Mouse (Mus musculus) inflammation-experienced regulatory T-cells, adult 6 months (primary cell): ENCODE data around the gene Map2k6. TPM values are rescaled to one million over a fixed set of nuclear protein-coding genes. Genes with fewer than 3 reads are reported as not detected.

Experiments
- ATAC-seq: one replicate; pipeline ENCODE4 v1.8.0; 2017
- polyA plus RNA-seq, 3 experiments: library from polyadenylated mRNA; unstranded; fragments of 100-300 nt; shearing (Covaris generic); gene quantifications; one replicate each; pipeline ENCODE4 v1.2.1; 2017

Gene Map2k6
- polyA plus RNA-seq, 3 experiments from 2014 or later = 6.1 to 8.3 (median 6.5) TPM

- ATAC-seq = no peak
Measured at GRCm38 (mm10) chr11:110453445-110454154, 54.7 kb downstream of the Map2k6 start.

GRCm38 (mm10) chr11:110457441-110457912, 58.6 kb downstream of the Map2k6 start:
- no peak for ATAC-seq

- ATAC-seq = no peak
Measured at GRCm38 (mm10) chr11:110460480-110460879, 61.6 kb downstream of the Map2k6 start.

GRCm38 (mm10) chr11:110461560-110462331, 62.8 kb downstream of the Map2k6 start:
- no peak for ATAC-seq

GRCm38 (mm10) chr11:110462975-110463578, 64.2 kb downstream of the Map2k6 start:
- ATAC-seq = no peak

GRCm38 (mm10) chr11:110463801-110464200, 64.9 kb downstream of the Map2k6 start:
- ATAC-seq = no peak

GRCm38 (mm10) chr11:110469054-110469453, 70.1 kb downstream of the Map2k6 start:
- no peak for ATAC-seq

GRCm38 (mm10) chr11:110470561-110471273, 71.8 kb downstream of the Map2k6 start:
- ATAC-seq = no peak

- ATAC-seq = no peak
Measured at GRCm38 (mm10) chr11:110471362-110471761, 72.4 kb downstream of the Map2k6 start.

- ATAC-seq = no peak
Measured at GRCm38 (mm10) chr11:110472078-110472477, 73.2 kb downstream of the Map2k6 start.

- no peak for ATAC-seq
Measured at GRCm38 (mm10) chr11:110473495-110473894, 74.6 kb downstream of the Map2k6 start.

GRCm38 (mm10) chr11:110476361-110477151, 77.6 kb downstream of the Map2k6 start:
- no peak for ATAC-seq

GRCm38 (mm10) chr11:110477961-110478869, 79.3 kb downstream of the Map2k6 start:
- ATAC-seq = no peak

GRCm38 (mm10) chr11:110478978-110479384, 80.1 kb downstream of the Map2k6 start:
- ATAC-seq = no peak

- ATAC-seq = no peak
Measured at GRCm38 (mm10) chr11:110481406-110481805, 82.5 kb downstream of the Map2k6 start.

GRCm38 (mm10) chr11:110482176-110482575, 83.3 kb downstream of the Map2k6 start:
- no peak for ATAC-seq

- ATAC-seq = no peak
Measured at GRCm38 (mm10) chr11:110482649-110483048, 83.7 kb downstream of the Map2k6 start.

GRCm38 (mm10) chr11:110483165-110483564, 84.2 kb downstream of the Map2k6 start:
- ATAC-seq = peak; percentile 56

GRCm38 (mm10) chr11:110484426-110484825, 85.5 kb downstream of the Map2k6 start:
- no peak for ATAC-seq

GRCm38 (mm10) chr11:110485081-110485480, 86.2 kb downstream of the Map2k6 start:
- ATAC-seq = no peak

- no peak for ATAC-seq
Measured at GRCm38 (mm10) chr11:110487796-110488195, 88.9 kb downstream of the Map2k6 start.
